Mouse (Mus musculus) bone marrow, adult 2 months (tissue): ENCODE measurements at regions not wholly inside any gene's neighbourhood (a gene's known extent, or its start where the extent isn't known, plus 50 kb on each side); places are given as distances from the start of the nearest gene placed in this dataset.

ENCODE experiments used
- CTCF ChIP-seq: fragments of 200-500 bp; IDR thresholded peaks from 2 replicates; pipeline ENCODE4 v1.5.1; 2011; ENCODE audit warnings: low read length, control low read depth; ENCODE audit not compliant: control insufficient read depth, insufficient read depth
- POLR2A ChIP-seq: fragments of 200-500 bp; IDR thresholded peaks from 2 replicates; pipeline ENCODE4 v1.6.1; 2011; ENCODE audit warnings: low read depth, mild to moderate bottlenecking, control low read depth, low read length, borderline replicate concordance; ENCODE audit not compliant: control insufficient read depth

DNA sequence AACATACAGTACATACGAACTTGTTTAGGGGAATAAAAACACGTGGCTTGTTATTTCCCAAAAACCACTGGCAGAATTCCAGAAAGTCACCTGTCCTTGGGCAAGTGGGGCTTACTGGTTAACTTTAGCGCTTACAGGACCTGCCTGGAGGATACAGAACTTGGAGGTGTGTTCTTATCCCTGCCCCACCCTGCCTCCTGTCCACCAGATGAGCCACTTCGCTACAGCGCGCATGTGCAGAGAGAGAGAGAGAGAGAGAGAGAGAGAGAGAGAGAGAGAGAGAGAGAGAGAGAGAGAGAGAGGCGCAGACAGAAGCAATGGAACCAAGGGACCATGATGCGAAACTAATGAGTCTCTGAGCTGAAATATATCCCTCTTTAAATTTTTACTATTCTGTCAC, 214.7 kb upstream of the Pkdcc start:
- TF ChIP-seq CTCF (no peak), POLR2A (no peak)
